Comparison of ENCODE assay signal across 27 mouse cellular contexts in the genomic region with DNA sequence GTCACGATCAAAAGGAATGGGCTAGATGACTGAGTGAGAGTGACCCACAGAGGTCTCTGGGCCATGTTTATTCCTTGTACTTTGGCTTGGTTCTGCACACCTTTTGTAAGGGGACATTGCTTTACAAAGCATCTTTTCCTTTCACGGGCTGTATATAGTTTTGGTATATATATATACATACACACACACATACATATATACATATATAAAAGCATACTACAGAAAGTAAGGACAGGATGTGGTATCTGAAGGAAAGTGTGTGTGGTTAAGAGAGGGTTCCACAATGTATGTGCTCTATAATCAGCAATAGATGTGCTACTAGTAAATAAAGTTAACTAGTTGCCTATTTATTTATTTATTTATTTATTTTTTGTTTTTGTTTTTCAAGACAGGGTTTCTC. TPM values are rescaled to one million over a fixed set of nuclear protein-coding genes. Genes with fewer than 3 reads are reported as not detected.
A peak's percentile ranks its signal among the peaks of the same experiment; 100 is the strongest.
DNase-seq lines count a peak whose midpoint lies in the region; ATAC-seq and TF ChIP-seq lines count a peak whose summit lies in the region.
"Had no signal": no experiment of that assay in that cellular context is flagged by ENCODE, and none has a peak within 500 bp of the region (broad histone marks: within the 10 kb centered on the region; RNA-seq: fewer than 3 reads in every experiment).

No protein-coding gene starts in this region.

- peak; percentile 41 for DNase-seq in CD4-positive helper T cell, adult 2 months (ENCODE audit: low read depth, low spot score)
- DNase-seq in MEL (ENCODE audit: low read depth, low spot score): no peak
- no peak for DNase-seq in heart, adult 18-20 months
- DNase-seq in cerebellum, postnatal 25 days: no peak
- DNase-seq: adrenal gland, adult 2 months; adrenal gland, postnatal 14 days; B cell, adult 2 months; cerebellum, adult 11 months; cerebellum, adult 2 months; cerebellum, adult 9-11 months; gastrocnemius, postnatal 10 days; gastrocnemius, postnatal 36 days; heart, postnatal 10 days; heart, postnatal 36 days had no signal

- WGBS in liver, embryonic 15.5 days (ENCODE audit: insufficient replicate concordance): 80% methylated on average over 2 of the region's 2 CpGs
- 80% methylated on average over 2 of the region's 2 CpGs for WGBS in liver, embryonic 12.5 days (ENCODE audit: insufficient replicate concordance)

- H3K4me1 ChIP-seq in liver, embryonic 15.5 days (replicated peaks): peaks cover 72% of the 10 kb centered on the region
- peaks cover 80% of the 10 kb centered on the region for H3K4me1 ChIP-seq in liver, embryonic 12.5 days
- peaks cover 37 to 39% of the 10 kb centered on the region in 2 experiments for H3K4me1 ChIP-seq in MEL (ENCODE audit: control insufficient read depth in 1 of 2, insufficient read depth in 2 of 2, low read length in 2 of 2)
- H3K4me1 ChIP-seq: forebrain, embryonic 10.5 days; forebrain, embryonic 13.5 days; heart, embryonic 12.5 days; hindbrain, embryonic 10.5 days; hindbrain, embryonic 13.5 days had no signal

- no peak for TF ChIP-seq POLR2A in MEL (IDR thresholded peaks at IDR 0.05; ENCODE audit: control insufficient read depth in 1 of 2, insufficient read depth in 1 of 2, low read depth in 1 of 2, low read length in 2 of 2, poor library complexity in 1 of 2)

- H3K9ac ChIP-seq in liver, embryonic 15.5 days: no peak overlapping the region
- H3K9ac ChIP-seq in liver, embryonic 12.5 days: no peak overlapping the region
- peak overlapping the region; percentile 72; the same call in 1 of the 2 replicates for H3K9ac ChIP-seq in MEL (ENCODE audit: control insufficient read depth, low read depth, low read length, poor library complexity, severe bottlenecking)
- H3K9ac ChIP-seq: forebrain, embryonic 13.5 days; heart, embryonic 12.5 days; heart, embryonic 15.5 days; hindbrain, embryonic 13.5 days had no signal

- no peak for TF ChIP-seq EP300 in MEL (IDR thresholded peaks at IDR 0.05; ENCODE audit: low read depth in 1 of 2, low read length in 2 of 2)

- peak overlapping the region; percentile 19; the same call in 1 of the 2 replicates for H3K27ac ChIP-seq in liver, embryonic 15.5 days (replicated peaks)
- H3K27ac ChIP-seq in liver, embryonic 12.5 days: no peak overlapping the region
- H3K27ac ChIP-seq in MEL (ENCODE audit: control insufficient read depth, low read depth, low read length): peak overlapping the region; percentile 88
- H3K27ac ChIP-seq: forebrain, embryonic 10.5 days; forebrain, embryonic 13.5 days; heart, embryonic 15.5 days; hindbrain, embryonic 10.5 days; hindbrain, embryonic 13.5 days had no signal

- no peak for TF ChIP-seq RAD21 in MEL (IDR thresholded peaks at IDR 0.05; ENCODE audit: low read depth, low read length)

- H3K4me3 ChIP-seq in liver, embryonic 15.5 days (replicated peaks): no peak overlapping the region
- no peak overlapping the region for H3K4me3 ChIP-seq in liver, embryonic 12.5 days
- H3K4me3 ChIP-seq in MEL (ENCODE audit: control insufficient read depth in 1 of 2, insufficient read depth in 1 of 2, low read depth in 2 of 2, low read length in 2 of 2): no peak overlapping the region
- H3K4me3 ChIP-seq: forebrain, embryonic 10.5 days; forebrain, embryonic 13.5 days; heart, embryonic 12.5 days; heart, embryonic 15.5 days; hindbrain, embryonic 10.5 days; hindbrain, embryonic 13.5 days had no signal

- no peaks in the 10 kb centered on the region for H3K27me3 ChIP-seq in liver, embryonic 15.5 days
- no peaks in the 10 kb centered on the region for H3K27me3 ChIP-seq in liver, embryonic 12.5 days (replicated peaks)
- H3K27me3 ChIP-seq in MEL (ENCODE audit: control insufficient read depth in 1 of 2, insufficient read depth in 2 of 2, low read length in 2 of 2): no peaks in the 10 kb centered on the region
- H3K27me3 ChIP-seq: forebrain, embryonic 13.5 days; heart, embryonic 12.5 days; heart, embryonic 15.5 days; hindbrain, embryonic 13.5 days; Patski had no signal

- no peaks in the 10 kb centered on the region for H3K9me3 ChIP-seq in liver, embryonic 15.5 days (replicated peaks)
- no peaks in the 10 kb centered on the region for H3K9me3 ChIP-seq in liver, embryonic 12.5 days (replicated peaks)
- H3K9me3 ChIP-seq in MEL (replicated peaks; ENCODE audit: insufficient read depth, low read length): no peaks in the 10 kb centered on the region
- H3K9me3 ChIP-seq: forebrain, embryonic 10.5 days; forebrain, embryonic 13.5 days; heart, embryonic 12.5 days; heart, embryonic 15.5 days; hindbrain, embryonic 10.5 days; hindbrain, embryonic 13.5 days had no signal

- peaks cover 38% of the 10 kb centered on the region for H3K36me3 ChIP-seq in liver, embryonic 15.5 days (replicated peaks)
- peaks cover 29% of the 10 kb centered on the region for H3K36me3 ChIP-seq in liver, embryonic 12.5 days
- peaks cover 13 to 67% of the 10 kb centered on the region in 2 experiments for H3K36me3 ChIP-seq in MEL (ENCODE audit: control insufficient read depth in 1 of 2, insufficient read depth in 2 of 2, low read length in 2 of 2)
- H3K36me3 ChIP-seq: forebrain, embryonic 10.5 days; heart, embryonic 15.5 days had no signal

- no peak for TF ChIP-seq CTCF in MEL (IDR thresholded peaks at IDR 0.05 in 2 of 3, conservative IDR thresholded peaks at IDR 0.05 in 1 of 3; ENCODE audit: control insufficient read depth in 1 of 3, insufficient read depth in 1 of 3, low read depth in 2 of 3, low read length in 3 of 3, poor library complexity in 1 of 3, severe bottlenecking in 1 of 3)

- peaks cover 16% of the 10 kb centered on the region for H3K79me2 ChIP-seq in MEL (ENCODE audit: control insufficient read depth, insufficient read depth, low read length, poor library complexity)

- no peak overlapping the region for H3K4me2 ChIP-seq in liver, embryonic 15.5 days
- no peak overlapping the region for H3K4me2 ChIP-seq in liver, embryonic 12.5 days
- H3K4me2 ChIP-seq: forebrain, embryonic 13.5 days; heart, embryonic 12.5 days; heart, embryonic 15.5 days; hindbrain, embryonic 13.5 days had no signal

- ATAC-seq in liver, embryonic 15.5 days (ENCODE audit: insufficient read depth): no peak
- no peak for ATAC-seq in liver, embryonic 12.5 days
- ATAC-seq in inflammation-experienced regulatory T-cells, adult 6 months: peak; percentile 38
- ATAC-seq in monocyte, adult 5-6 weeks (replicated peaks; ENCODE audit: insufficient number of reproducible peaks, low FRiP score, low TSS enrichment, poor library complexity, severe bottlenecking): no peak
- ATAC-seq: forebrain, embryonic 13.5 days; forebrain, embryonic 16.5 days; hindbrain, embryonic 16.5 days; Patski had no signal

TF ChIP-seq in MEL, 35 proteins besides CTCF, POLR2A, EP300 and RAD21:
- TF ChIP-seq HCFC1 (IDR thresholded peaks at IDR 0.05; ENCODE audit: low read depth, low read length): no peak

RNA-seq across cellular contexts. Expression of a gene that starts 20.6 kb away (rescaled TPM):
- 34.2 and 41.6 TPM in 2 replicates for polyA plus RNA-seq in liver, embryonic 15.5 days (2015; fragmentation: Nextera tagmentation; extraction: Ambion mirVana)
- polyA plus RNA-seq in liver, embryonic 12.5 days (2016; fragmentation: Nextera tagmentation; extraction: Ambion mirVana): 32.6 and 32.7 TPM in 2 replicates
- 7.7 and 12.1 TPM in 2 replicates for total RNA-seq in MEL (2012; rRNA removed)
- 10 to 100 TPM; 24.9 to 74.8 TPM for polyA plus RNA-seq in MEL (2012; ENCODE audit: insufficient read depth in 1 of 2, insufficient read length in 2 of 2, low read depth in 1 of 2, low replicate concordance in 2 of 2, missing spikeins in 1 of 2)
- 10 to 100 TPM; 16.5 to 20.8 (median 20.3) TPM for polyA plus RNA-seq in inflammation-experienced regulatory T-cells, adult 6 months (2017; shearing (Covaris generic))
- 1 to 10 TPM; 5.7 to 7.9 TPM for total RNA-seq in heart, adult 18-20 months (2021)
- total RNA-seq in monocyte, adult 5-6 weeks (2017): 221 to 285 TPM (median 274 TPM) in 3 replicates
